Comparison of ENCODE assay signal across 20 mouse cellular contexts in genomic region chr16:23996342-23996741, GRCm38 (mm10). TPM values are rescaled to one million over a fixed set of nuclear protein-coding genes. Genes with fewer than 3 reads are reported as not detected.
"Had no signal": no experiment of that assay in that cellular context is flagged by ENCODE, and none has a peak within 500 bp of the region (broad histone marks: within the 10 kb centered on the region; RNA-seq: fewer than 3 reads in every experiment).

No protein-coding gene starts in this region.

- H3K27ac ChIP-seq: intestine, embryonic 15.5 days; layer of hippocampus, adult 2 months; limb, embryonic 12.5 days; liver, embryonic 13.5 days; macrophage; midbrain, embryonic 15.5 days; neural tube, embryonic 12.5 days had no signal

- H3K9ac ChIP-seq: intestine, embryonic 15.5 days; limb, embryonic 12.5 days; liver, embryonic 13.5 days; midbrain, embryonic 15.5 days; neural tube, embryonic 12.5 days had no signal

- DNase-seq: kidney, postnatal 10 days; kidney, postnatal 4 days; liver, embryonic 13.5 days; lung, adult 2 months; lung, postnatal 10 days; thymus, postnatal 4 days had no signal

- H3K4me2 ChIP-seq: intestine, embryonic 15.5 days; limb, embryonic 12.5 days; liver, embryonic 13.5 days; midbrain, embryonic 11.5 days; midbrain, embryonic 15.5 days; neural tube, embryonic 12.5 days had no signal

- H3K36me3 ChIP-seq: intestine, embryonic 15.5 days; limb, embryonic 12.5 days; liver, embryonic 13.5 days; midbrain, embryonic 15.5 days; neural tube, embryonic 12.5 days had no signal

- ATAC-seq: intestine, embryonic 15.5 days; midbrain, embryonic 15.5 days had no signal

- H3K9me3 ChIP-seq: intestine, embryonic 15.5 days; limb, embryonic 12.5 days; liver, embryonic 13.5 days; megakaryocyte, embryonic 14.5 days; midbrain, embryonic 15.5 days; neural tube, embryonic 12.5 days had no signal

- H3K4me1 ChIP-seq: midbrain, embryonic 15.5 days had no signal

- H3K4me3 ChIP-seq: intestine, embryonic 15.5 days; layer of hippocampus, adult 2 months; limb, embryonic 12.5 days; liver, embryonic 13.5 days; megakaryocyte, embryonic 14.5 days; midbrain, embryonic 15.5 days; neural tube, embryonic 12.5 days had no signal

- H3K27me3 ChIP-seq: intestine, embryonic 15.5 days; limb, embryonic 12.5 days; midbrain, embryonic 15.5 days; neural tube, embryonic 12.5 days had no signal

RNA-seq across cellular contexts. Expression of gene Gm37419, which starts 8.1 kb away (rescaled TPM):
- total RNA-seq: layer of hippocampus, adult 2 months; layer of hippocampus, postnatal 10 days; left cerebral cortex, postnatal 36 days; monocyte, adult 5-6 weeks; neutrophil, adult 5-6 weeks had no signal
- polyA plus RNA-seq: intestine, embryonic 15.5 days; kidney, embryonic 14.5 days; limb, embryonic 12.5 days; liver, embryonic 13.5 days; lung, adult 2 months; macrophage; midbrain, embryonic 11.5 days; midbrain, embryonic 15.5 days; neural tube, embryonic 12.5 days; stomach, embryonic 14.5 days had no signal
